Mouse (Mus musculus): ENCODE results near the gene Rpl41. TPM values are rescaled to one million over a fixed set of nuclear protein-coding genes. Genes with fewer than 3 reads are reported as not detected.

The Rpl41 gene
- polyA plus RNA-seq (2015; fragmentation: Nextera tagmentation; extraction: Ambion mirVana) = 3,191 and 3,364 TPM in 2 replicates

DNA sequence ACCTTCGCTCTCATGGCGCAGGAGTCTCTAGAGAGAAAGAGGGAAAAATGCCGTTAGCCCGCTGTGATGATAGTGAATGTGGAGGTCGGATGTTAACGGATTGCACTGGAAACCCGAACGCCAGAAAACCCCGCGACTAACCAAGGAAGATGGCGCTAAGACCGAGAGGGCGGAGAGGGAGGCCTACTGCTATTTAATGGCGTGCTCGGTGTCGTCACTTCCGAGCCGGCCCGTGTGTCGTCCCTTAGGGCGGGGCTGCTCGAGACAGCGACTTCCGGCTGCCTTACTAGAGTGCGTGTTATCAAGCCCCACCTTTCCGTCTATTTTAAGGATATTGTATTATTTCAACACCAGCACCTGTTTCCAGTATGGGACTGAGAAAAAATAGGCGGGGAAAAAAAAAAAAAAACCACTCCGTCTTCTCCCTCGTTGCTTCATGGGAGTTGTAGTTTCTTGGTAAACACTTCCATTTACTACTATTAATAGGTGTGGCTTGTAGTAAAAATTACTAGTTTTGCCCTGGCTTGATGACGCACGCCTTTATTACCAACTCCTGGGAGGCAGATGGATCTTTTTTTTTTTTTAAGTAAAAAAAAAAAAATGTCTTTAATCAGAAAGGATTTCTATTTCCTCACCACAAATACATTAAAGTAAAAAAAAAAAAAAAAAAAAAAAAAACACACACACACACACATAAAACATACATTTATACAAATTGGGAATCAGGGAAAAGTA lies at the start of gene Rpl41:
Rpl41 (minus strand) TSS at position 359 of the 735 bp plus-strand sequence.
- no peaks in the 10 kb centered on the region for H3K9me3 ChIP-seq (ENCODE audit: control insufficient read depth, low read length)
- ATAC-seq = peak; percentile 87
- under 1% methylated on average over 31 of the region's 31 CpGs for WGBS
- H3K9ac ChIP-seq (ENCODE audit: low read depth, low read length) = peak within 1 kb of the TSS; percentile 84
- peak within 1 kb of the TSS; percentile 95 for H3K27ac ChIP-seq (ENCODE audit: low read length)
- peak within 1 kb of the TSS; percentile 72 for H3K4me3 ChIP-seq (ENCODE audit: low read length)
- peak within 1 kb of the TSS; percentile 67 for H3K4me2 ChIP-seq (ENCODE audit: low read depth, low read length)
- peaks cover 11% of the 10 kb centered on the region for H3K36me3 ChIP-seq (ENCODE audit: control insufficient read depth, insufficient read depth, low read length)
- H3K27me3 ChIP-seq (replicated peaks; ENCODE audit: control insufficient read depth, insufficient read depth, low read length) = no peaks in the 10 kb centered on the region
- 0 out of 2 replicates have a peak, but pooled peaks cover 4% of the 10 kb centered on the region for H3K4me1 ChIP-seq (ENCODE audit: control insufficient read depth, insufficient read depth, low read length)

- Histone ChIP-seq H3K4me1 (ENCODE audit: control insufficient read depth, insufficient read depth, low read length) (no peaks in the 10 kb centered on the region), H3K9ac (ENCODE audit: low read depth, low read length) (no peak overlapping the region), H3K36me3 (ENCODE audit: control insufficient read depth, insufficient read depth, low read length) (no peaks in the 10 kb centered on the region), H3K27ac (ENCODE audit: low read length) (no peak overlapping the region), H3K27me3 (replicated peaks; ENCODE audit: control insufficient read depth, insufficient read depth, low read length) (no peaks in the 10 kb centered on the region), H3K4me3 (ENCODE audit: low read length) (no peak overlapping the region), H3K4me2 (ENCODE audit: low read depth, low read length) (no peak overlapping the region), H3K9me3 (ENCODE audit: control insufficient read depth, low read length) (no peaks in the 10 kb centered on the region)
- 23% methylated on average over 2 of the region's 2 CpGs for WGBS
- ATAC-seq = no peak
These were observed 49.4 kb upstream of the Rpl41 start for GRCm38 (mm10) chr10:128598476-128598875.

- no peak overlapping the region for H3K4me2 ChIP-seq (ENCODE audit: low read depth, low read length)
- no peak overlapping the region for H3K27ac ChIP-seq (ENCODE audit: low read length)
- H3K9ac ChIP-seq (ENCODE audit: low read depth, low read length) = no peak overlapping the region
- peaks cover 4% of the 10 kb centered on the region; the same call in 1 of the 2 replicates for H3K27me3 ChIP-seq (replicated peaks; ENCODE audit: control insufficient read depth, insufficient read depth, low read length)
- H3K36me3 ChIP-seq (ENCODE audit: control insufficient read depth, insufficient read depth, low read length) = no peaks in the 10 kb centered on the region
- H3K9me3 ChIP-seq (ENCODE audit: control insufficient read depth, low read length) = no peaks in the 10 kb centered on the region
- no peaks in the 10 kb centered on the region for H3K4me1 ChIP-seq (ENCODE audit: control insufficient read depth, insufficient read depth, low read length)
- 79% methylated on average over 5 of the region's 5 CpGs for WGBS
- no peak for ATAC-seq
- H3K4me3 ChIP-seq (ENCODE audit: low read length) = no peak overlapping the region
These were observed 43.7 kb upstream of the Rpl41 start for GRCm38 (mm10) chr10:128592797-128593196.

DNA sequence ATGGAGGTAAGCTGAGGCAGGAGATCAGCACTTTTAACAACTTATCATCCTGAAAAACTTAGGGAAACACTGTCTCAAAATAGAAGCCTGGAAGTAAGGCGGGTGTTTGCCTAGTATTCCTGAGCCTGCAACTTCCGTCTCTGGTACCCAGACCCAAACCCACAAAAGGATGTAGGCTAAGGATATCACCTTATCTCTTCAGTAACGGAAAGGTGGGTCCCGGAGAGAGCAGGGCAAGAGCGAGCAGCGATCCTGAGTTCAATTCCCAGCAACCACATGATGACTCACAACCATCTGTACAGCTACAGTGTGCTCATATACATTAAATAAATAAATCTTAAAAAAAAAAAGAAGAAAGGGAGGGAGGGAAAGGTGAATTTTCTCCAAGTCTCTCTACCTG lies 42.3 kb upstream of the Rpl41 start:
- WGBS = 84% methylated on average over 6 of the region's 6 CpGs
- Histone ChIP-seq H3K4me3 (ENCODE audit: low read length) (no peak overlapping the region), H3K9ac (ENCODE audit: low read depth, low read length) (no peak overlapping the region), H3K4me2 (ENCODE audit: low read depth, low read length) (no peak overlapping the region), H3K36me3 (ENCODE audit: control insufficient read depth, insufficient read depth, low read length) (no peaks in the 10 kb centered on the region), H3K27me3 (replicated peaks; ENCODE audit: control insufficient read depth, insufficient read depth, low read length) (peaks cover 4% of the 10 kb centered on the region; the same call in 1 of the 2 replicates), H3K9me3 (ENCODE audit: control insufficient read depth, low read length) (no peaks in the 10 kb centered on the region), H3K27ac (ENCODE audit: low read length) (no peak overlapping the region), H3K4me1 (ENCODE audit: control insufficient read depth, insufficient read depth, low read length) (peaks cover 7% of the 10 kb centered on the region; the same call in 1 of the 2 replicates)
- no peak for ATAC-seq

- peaks cover 4% of the 10 kb centered on the region; the same call in 1 of the 2 replicates for H3K27me3 ChIP-seq (replicated peaks; ENCODE audit: control insufficient read depth, insufficient read depth, low read length)
- peak overlapping the region; percentile 96 for H3K27ac ChIP-seq (ENCODE audit: low read length)
- no peaks in the 10 kb centered on the region for H3K36me3 ChIP-seq (ENCODE audit: control insufficient read depth, insufficient read depth, low read length)
- peak overlapping the region; percentile 91 for H3K4me2 ChIP-seq (ENCODE audit: low read depth, low read length)
- no peaks in the 10 kb centered on the region for H3K9me3 ChIP-seq (ENCODE audit: control insufficient read depth, low read length)
- peak; percentile 0; the same call in 1 of the 2 replicates for ATAC-seq
- peaks cover 8% of the 10 kb centered on the region; the same call in 1 of the 2 replicates for H3K4me1 ChIP-seq (ENCODE audit: control insufficient read depth, insufficient read depth, low read length)
- peak overlapping the region; percentile 84 for H3K9ac ChIP-seq (ENCODE audit: low read depth, low read length)
- WGBS = under 1% methylated on average over 43 of the region's 43 CpGs
- H3K4me3 ChIP-seq (ENCODE audit: low read length) = peak overlapping the region; percentile 66
These were observed 41.1 kb upstream of the Rpl41 start for GRCm38 (mm10) chr10:128590193-128590690.

- ATAC-seq = peak; percentile 64
- under 1% methylated on average over 43 of the region's 43 CpGs for WGBS
- no peaks in the 10 kb centered on the region for H3K36me3 ChIP-seq (ENCODE audit: control insufficient read depth, insufficient read depth, low read length)
- H3K9ac ChIP-seq (ENCODE audit: low read depth, low read length) = peak within 1 kb of the TSS; percentile 84
- H3K9me3 ChIP-seq (ENCODE audit: control insufficient read depth, low read length) = no peaks in the 10 kb centered on the region
- peak within 1 kb of the TSS; percentile 91 for H3K4me2 ChIP-seq (ENCODE audit: low read depth, low read length)
- H3K4me3 ChIP-seq (ENCODE audit: low read length) = peak within 1 kb of the TSS; percentile 66
- H3K4me1 ChIP-seq (ENCODE audit: control insufficient read depth, insufficient read depth, low read length) = peaks cover 12% of the 10 kb centered on the region
- H3K27me3 ChIP-seq (replicated peaks; ENCODE audit: control insufficient read depth, insufficient read depth, low read length) = peaks cover 4% of the 10 kb centered on the region; the same call in 1 of the 2 replicates
- H3K27ac ChIP-seq (ENCODE audit: low read length) = peak within 1 kb of the TSS; percentile 96
These were observed 40.5 kb upstream of the Rpl41 start, which contains the start of gene Erbb3 for GRCm38 (mm10) chr10:128589464-128590192. Erbb3 (minus strand) TSS chr10:128589652.

DNA sequence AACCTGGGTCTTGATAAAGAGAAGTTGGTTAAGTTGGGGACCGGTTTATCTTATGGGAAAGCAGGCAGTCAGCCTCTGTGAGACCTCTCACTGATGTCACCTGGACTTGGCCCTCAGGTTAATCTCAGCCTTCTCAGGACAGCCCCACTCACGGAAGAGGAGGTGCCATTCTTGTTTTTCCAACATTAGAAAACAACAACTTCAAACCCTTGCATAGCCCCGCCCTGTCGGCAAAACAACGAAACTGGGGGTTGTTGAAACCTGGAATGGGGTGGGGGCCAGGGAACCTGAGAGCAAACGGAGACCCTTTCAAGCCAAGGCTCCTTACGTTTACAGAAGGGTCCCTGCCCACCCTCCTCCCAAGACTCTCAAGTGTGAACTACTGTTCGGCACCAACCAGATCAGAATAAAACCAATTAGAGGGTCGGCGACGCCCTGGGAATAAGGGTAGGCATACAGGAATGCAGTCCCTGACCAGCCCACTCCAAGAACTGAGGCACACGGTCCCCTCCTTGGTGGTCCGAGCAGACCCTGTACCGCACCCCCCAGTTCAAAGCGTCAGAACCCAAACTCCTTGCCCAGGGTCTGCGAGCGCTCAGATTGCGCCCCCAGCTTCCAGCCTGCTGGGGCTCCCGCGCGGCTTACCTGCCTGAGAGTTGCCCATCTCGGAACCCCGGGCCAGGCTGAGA lies 39.8 kb upstream of the Rpl41 start:
- Histone ChIP-seq H3K9me3 (ENCODE audit: control insufficient read depth, low read length) (no peaks in the 10 kb centered on the region), H3K4me3 (ENCODE audit: low read length) (peak overlapping the region; percentile 66), H3K36me3 (ENCODE audit: control insufficient read depth, insufficient read depth, low read length) (no peaks in the 10 kb centered on the region), H3K27ac (ENCODE audit: low read length) (peak overlapping the region; percentile 96), H3K9ac (ENCODE audit: low read depth, low read length) (peak overlapping the region; percentile 84), H3K4me2 (ENCODE audit: low read depth, low read length) (peak overlapping the region; percentile 91), H3K4me1 (ENCODE audit: control insufficient read depth, insufficient read depth, low read length) (peaks cover 16% of the 10 kb centered on the region), H3K27me3 (replicated peaks; ENCODE audit: control insufficient read depth, insufficient read depth, low read length) (peaks cover 4% of the 10 kb centered on the region; the same call in 1 of the 2 replicates)
- peak; percentile 34 for ATAC-seq
- 2% methylated on average over 23 of the region's 23 CpGs for WGBS

DNA sequence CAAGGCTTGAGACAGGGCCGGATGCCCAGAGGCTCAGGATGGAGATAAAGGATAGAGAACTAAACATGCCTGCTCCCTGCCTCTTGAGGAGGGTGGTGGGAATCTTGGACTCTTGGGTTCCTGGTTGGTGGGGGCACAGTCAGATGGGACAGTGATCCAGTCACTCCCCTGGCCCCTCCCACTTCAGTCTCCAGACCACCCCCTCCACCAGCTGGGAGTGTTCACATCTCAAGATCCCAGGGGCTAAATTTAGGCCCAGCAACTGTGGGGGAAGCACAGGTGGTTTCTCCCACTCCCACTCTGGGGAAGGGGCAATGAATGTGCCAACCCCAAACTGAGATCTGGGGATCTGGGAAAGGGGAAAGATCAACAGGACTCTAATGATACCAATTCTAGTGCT lies 39.0 kb upstream of the Rpl41 start:
- H3K9me3 ChIP-seq (ENCODE audit: control insufficient read depth, low read length) = no peaks in the 10 kb centered on the region
- 26% methylated on average over 1 of the region's 1 CpGs for WGBS
- peak overlapping the region; percentile 57 for H3K4me2 ChIP-seq (ENCODE audit: low read depth, low read length)
- peak overlapping the region; percentile 96 for H3K27ac ChIP-seq (ENCODE audit: low read length)
- peak overlapping the region; percentile 66 for H3K4me3 ChIP-seq (ENCODE audit: low read length)
- H3K27me3 ChIP-seq (replicated peaks; ENCODE audit: control insufficient read depth, insufficient read depth, low read length) = peaks cover 4% of the 10 kb centered on the region; the same call in 1 of the 2 replicates
- H3K36me3 ChIP-seq (ENCODE audit: control insufficient read depth, insufficient read depth, low read length) = no peaks in the 10 kb centered on the region
- peak; percentile 14 for ATAC-seq
- peaks cover 24% of the 10 kb centered on the region for H3K4me1 ChIP-seq (ENCODE audit: control insufficient read depth, insufficient read depth, low read length)
- peak overlapping the region; percentile 84 for H3K9ac ChIP-seq (ENCODE audit: low read depth, low read length)
